Mouse (Mus musculus): ENCODE data around the gene Mrpl16.
A peak's percentile ranks its signal among the peaks of the same experiment; 100 is the strongest.

Mrpl16 gene

GRCm38 (mm10) chr19:11807251-11807650 is 37.1 kb downstream of the Mrpl16 start:
- no peak for DNase-seq

GRCm38 (mm10) chr19:11807822-11808221 is 37.6 kb downstream of the Mrpl16 start:
- no peak for DNase-seq

- DNase-seq = no peak
These were observed 38.3 kb downstream of the Mrpl16 start for GRCm38 (mm10) chr19:11808452-11808851.

GRCm38 (mm10) chr19:11810003-11810758 is 40.0 kb downstream of the Mrpl16 start:
- no peak for DNase-seq

- peak; percentile 53 for DNase-seq
These were observed 40.7 kb downstream of the Mrpl16 start for GRCm38 (mm10) chr19:11810856-11811255.

GRCm38 (mm10) chr19:11811688-11812365 is 41.6 kb downstream of the Mrpl16 start:
- peak; percentile 68 for DNase-seq

- no peak for DNase-seq
These were observed 42.9 kb downstream of the Mrpl16 start for GRCm38 (mm10) chr19:11813136-11813535.

GRCm38 (mm10) chr19:11813649-11814048 is 43.5 kb downstream of the Mrpl16 start:
- peak; percentile 43 for DNase-seq

GRCm38 (mm10) chr19:11814742-11815333 is 44.6 kb downstream of the Mrpl16 start:
- peak; percentile 78 for DNase-seq

- DNase-seq = peak; percentile 41
These were observed 46.5 kb downstream of the Mrpl16 start for GRCm38 (mm10) chr19:11816706-11817105.

- DNase-seq = no peak
These were observed 47.4 kb downstream of the Mrpl16 start for GRCm38 (mm10) chr19:11817586-11817985.

- peak; percentile 88 for DNase-seq
These were observed 48.3 kb downstream of the Mrpl16 start for GRCm38 (mm10) chr19:11818199-11819142.

GRCm38 (mm10) chr19:11819143-11819700 is 49.0 kb downstream of the Mrpl16 start, which contains the start of gene Stx3:
TSS of gene Stx3 (minus strand) at chr19:11819403.
- no peak for DNase-seq

- DNase-seq = peak; percentile 90
These were observed 49.6 kb downstream of the Mrpl16 start for GRCm38 (mm10) chr19:11819800-11820199.

- peak; percentile 13 for DNase-seq
These were observed 50.0 kb downstream of the Mrpl16 start for GRCm38 (mm10) chr19:11820211-11820610.

GRCm38 (mm10) chr19:11823346-11824065 is 53.3 kb downstream of the Mrpl16 start:
- DNase-seq = no peak
